Mouse (Mus musculus): ENCODE measurements around the gene Gm28230. TPM values are rescaled to one million over a fixed set of nuclear protein-coding genes. Genes with fewer than 3 reads are reported as not detected.
A peak's percentile ranks its signal among the peaks of the same experiment; 100 is the strongest.

Gene Gm28230
- polyA plus RNA-seq, 1 experiment from 2014 or later: not detected

GRCm38 (mm10) chr2:74725171-74725570 is 1.4 kb upstream of the Gm28230 start:
- Histone ChIP-seq H3K27ac (ENCODE audit: low read depth, low read length) (no peak overlapping the region), H3K4me2 (ENCODE audit: low read depth, low read length, severe bottlenecking) (no peak overlapping the region), H3K9ac (ENCODE audit: low read length) (no peak overlapping the region), H3K4me3 (ENCODE audit: low read depth, low read length) (no peak overlapping the region), H3K9me3 (ENCODE audit: control insufficient read depth, low read length) (no peaks in the 10 kb centered on the region), H3K4me1 (replicated peaks; ENCODE audit: control insufficient read depth, insufficient read depth, low read length) (peaks cover 4% of the 10 kb centered on the region; the same call in 1 of the 2 replicates), H3K27me3 (ENCODE audit: control insufficient read depth, insufficient read depth, low read length) (peaks cover 98% of the 10 kb centered on the region), H3K36me3 (ENCODE audit: control insufficient read depth, insufficient read depth, low read length) (no peaks in the 10 kb centered on the region)
- DNase-seq (ENCODE audit: low spot score) (peak; percentile 56), ATAC-seq (replicated peaks; ENCODE audit: low FRiP score) (no peak)
- under 1% methylated on average over 17 of the region's 17 CpGs for WGBS

GRCm38 (mm10) chr2:74726973-74727639 is 578 bp downstream of the Gm28230 start:
- Histone ChIP-seq H3K4me3 (ENCODE audit: low read depth, low read length) (no peak overlapping the region; the same call in 1 of the 2 replicates), H3K9ac (ENCODE audit: low read length) (no peak overlapping the region), H3K4me2 (ENCODE audit: low read depth, low read length, severe bottlenecking) (peak overlapping the region; percentile 21; the same call in 1 of the 2 replicates), H3K4me1 (replicated peaks; ENCODE audit: control insufficient read depth, insufficient read depth, low read length) (peaks cover 4% of the 10 kb centered on the region; the same call in 1 of the 2 replicates), H3K27me3 (ENCODE audit: control insufficient read depth, insufficient read depth, low read length) (peaks cover 98% of the 10 kb centered on the region), H3K9me3 (ENCODE audit: control insufficient read depth, low read length) (no peaks in the 10 kb centered on the region), H3K36me3 (ENCODE audit: control insufficient read depth, insufficient read depth, low read length) (no peaks in the 10 kb centered on the region), H3K27ac (ENCODE audit: low read depth, low read length) (no peak overlapping the region)
- ATAC-seq (replicated peaks; ENCODE audit: low FRiP score): no peak
- peak; percentile 64 for DNase-seq (ENCODE audit: low spot score)
- WGBS: under 1% methylated on average over 43 of the region's 43 CpGs

- Histone ChIP-seq H3K4me3 (ENCODE audit: low read depth, low read length) (no peak overlapping the region; the same call in 1 of the 2 replicates), H3K27ac (ENCODE audit: low read depth, low read length) (no peak overlapping the region), H3K36me3 (ENCODE audit: control insufficient read depth, insufficient read depth, low read length) (no peaks in the 10 kb centered on the region), H3K4me2 (ENCODE audit: low read depth, low read length, severe bottlenecking) (no peak overlapping the region), H3K4me1 (replicated peaks; ENCODE audit: control insufficient read depth, insufficient read depth, low read length) (peaks cover 4% of the 10 kb centered on the region; the same call in 1 of the 2 replicates), H3K9ac (ENCODE audit: low read length) (no peak overlapping the region), H3K9me3 (ENCODE audit: control insufficient read depth, low read length) (no peaks in the 10 kb centered on the region), H3K27me3 (ENCODE audit: control insufficient read depth, insufficient read depth, low read length) (peaks cover 98% of the 10 kb centered on the region)
- ATAC-seq (replicated peaks; ENCODE audit: low FRiP score) (no peak), DNase-seq (ENCODE audit: low spot score) (no peak)
- WGBS: 1% methylated on average over 25 of the region's 25 CpGs
Measured at GRCm38 (mm10) chr2:74727640-74728302, 1.2 kb downstream of the Gm28230 start.

GRCm38 (mm10) chr2:74728303-74728680 is 1.8 kb downstream of the Gm28230 start:
- Histone ChIP-seq H3K9me3 (ENCODE audit: control insufficient read depth, low read length) (no peaks in the 10 kb centered on the region), H3K4me3 (ENCODE audit: low read depth, low read length) (no peak overlapping the region), H3K4me1 (replicated peaks; ENCODE audit: control insufficient read depth, insufficient read depth, low read length) (peaks cover 4% of the 10 kb centered on the region; the same call in 1 of the 2 replicates), H3K27ac (ENCODE audit: low read depth, low read length) (no peak overlapping the region), H3K27me3 (ENCODE audit: control insufficient read depth, insufficient read depth, low read length) (peaks cover 97% of the 10 kb centered on the region), H3K9ac (ENCODE audit: low read length) (no peak overlapping the region), H3K4me2 (ENCODE audit: low read depth, low read length, severe bottlenecking) (no peak overlapping the region), H3K36me3 (ENCODE audit: control insufficient read depth, insufficient read depth, low read length) (no peaks in the 10 kb centered on the region)
- under 1% methylated on average over 13 of the region's 13 CpGs for WGBS
- DNase-seq (ENCODE audit: low spot score): no peak
- ATAC-seq (replicated peaks; ENCODE audit: low FRiP score): no peak

GRCm38 (mm10) chr2:74730331-74730730 is 3.8 kb downstream of the Gm28230 start:
- ATAC-seq (replicated peaks; ENCODE audit: low FRiP score): no peak
- WGBS: 2% methylated on average over 8 of the region's 8 CpGs
- peaks cover 96% of the 10 kb centered on the region for H3K27me3 ChIP-seq (ENCODE audit: control insufficient read depth, insufficient read depth, low read length)
- DNase-seq (ENCODE audit: low spot score): no peak
- no peaks in the 10 kb centered on the region for H3K36me3 ChIP-seq (ENCODE audit: control insufficient read depth, insufficient read depth, low read length)
- no peak overlapping the region for H3K27ac ChIP-seq (ENCODE audit: low read depth, low read length)
- no peak overlapping the region for H3K4me3 ChIP-seq (ENCODE audit: low read depth, low read length)
- H3K4me2 ChIP-seq (ENCODE audit: low read depth, low read length, severe bottlenecking): no peak overlapping the region
- peaks cover 4% of the 10 kb centered on the region; the same call in 1 of the 2 replicates for H3K4me1 ChIP-seq (replicated peaks; ENCODE audit: control insufficient read depth, insufficient read depth, low read length)
- H3K9me3 ChIP-seq (ENCODE audit: control insufficient read depth, low read length): no peaks in the 10 kb centered on the region
- no peak overlapping the region for H3K9ac ChIP-seq (ENCODE audit: low read length)

- no peak overlapping the region for H3K4me3 ChIP-seq (ENCODE audit: low read depth, low read length)
- H3K9me3 ChIP-seq (ENCODE audit: control insufficient read depth, low read length): no peaks in the 10 kb centered on the region
- no peak overlapping the region for H3K4me2 ChIP-seq (ENCODE audit: low read depth, low read length, severe bottlenecking)
- H3K27me3 ChIP-seq (ENCODE audit: control insufficient read depth, insufficient read depth, low read length): peaks cover 96% of the 10 kb centered on the region
- H3K9ac ChIP-seq (ENCODE audit: low read length): no peak overlapping the region
- no peak overlapping the region for H3K27ac ChIP-seq (ENCODE audit: low read depth, low read length)
- ATAC-seq (replicated peaks; ENCODE audit: low FRiP score): no peak
- peak; percentile 29 for DNase-seq (ENCODE audit: low spot score)
- H3K36me3 ChIP-seq (ENCODE audit: control insufficient read depth, insufficient read depth, low read length): no peaks in the 10 kb centered on the region
- peaks cover 6% of the 10 kb centered on the region for H3K4me1 ChIP-seq (replicated peaks; ENCODE audit: control insufficient read depth, insufficient read depth, low read length)
Measured at GRCm38 (mm10) chr2:74731055-74731454, 4.5 kb downstream of the Gm28230 start.

- no peak overlapping the region for H3K4me3 ChIP-seq (ENCODE audit: low read depth, low read length)
- no peaks in the 10 kb centered on the region for H3K9me3 ChIP-seq (ENCODE audit: control insufficient read depth, low read length)
- ATAC-seq (replicated peaks; ENCODE audit: low FRiP score) (no peak), DNase-seq (ENCODE audit: low spot score) (peak; percentile 41)
- H3K36me3 ChIP-seq (ENCODE audit: control insufficient read depth, insufficient read depth, low read length): no peaks in the 10 kb centered on the region
- WGBS: 3% methylated on average over 9 of the region's 9 CpGs
- peaks cover 9% of the 10 kb centered on the region for H3K4me1 ChIP-seq (replicated peaks; ENCODE audit: control insufficient read depth, insufficient read depth, low read length)
- H3K27me3 ChIP-seq (ENCODE audit: control insufficient read depth, insufficient read depth, low read length): peaks cover 96% of the 10 kb centered on the region
- H3K9ac ChIP-seq (ENCODE audit: low read length): no peak overlapping the region
- no peak overlapping the region for H3K27ac ChIP-seq (ENCODE audit: low read depth, low read length)
- no peak overlapping the region for H3K4me2 ChIP-seq (ENCODE audit: low read depth, low read length, severe bottlenecking)
Measured at GRCm38 (mm10) chr2:74731799-74732512, 5.4 kb downstream of the Gm28230 start.

- Histone ChIP-seq H3K4me3 (ENCODE audit: low read depth, low read length) (no peak overlapping the region), H3K36me3 (ENCODE audit: control insufficient read depth, insufficient read depth, low read length) (no peaks in the 10 kb centered on the region), H3K4me2 (ENCODE audit: low read depth, low read length, severe bottlenecking) (no peak overlapping the region), H3K27me3 (ENCODE audit: control insufficient read depth, insufficient read depth, low read length) (peaks cover 96% of the 10 kb centered on the region), H3K9me3 (ENCODE audit: control insufficient read depth, low read length) (no peaks in the 10 kb centered on the region), H3K27ac (ENCODE audit: low read depth, low read length) (no peak overlapping the region), H3K4me1 (replicated peaks; ENCODE audit: control insufficient read depth, insufficient read depth, low read length) (peaks cover 5% of the 10 kb centered on the region; the same call in 1 of the 2 replicates), H3K9ac (ENCODE audit: low read length) (no peak overlapping the region)
- DNase-seq (ENCODE audit: low spot score) (peak; percentile 51), ATAC-seq (replicated peaks; ENCODE audit: low FRiP score) (no peak)
- WGBS: 2% methylated on average over 52 of the region's 52 CpGs
Measured at GRCm38 (mm10) chr2:74732513-74733316, 6.2 kb downstream of the Gm28230 start.

Data from forebrain, embryonic 11.5 days (tissue).